Comparison of ENCODE assay signal across 26 mouse cellular contexts in the genomic region with DNA sequence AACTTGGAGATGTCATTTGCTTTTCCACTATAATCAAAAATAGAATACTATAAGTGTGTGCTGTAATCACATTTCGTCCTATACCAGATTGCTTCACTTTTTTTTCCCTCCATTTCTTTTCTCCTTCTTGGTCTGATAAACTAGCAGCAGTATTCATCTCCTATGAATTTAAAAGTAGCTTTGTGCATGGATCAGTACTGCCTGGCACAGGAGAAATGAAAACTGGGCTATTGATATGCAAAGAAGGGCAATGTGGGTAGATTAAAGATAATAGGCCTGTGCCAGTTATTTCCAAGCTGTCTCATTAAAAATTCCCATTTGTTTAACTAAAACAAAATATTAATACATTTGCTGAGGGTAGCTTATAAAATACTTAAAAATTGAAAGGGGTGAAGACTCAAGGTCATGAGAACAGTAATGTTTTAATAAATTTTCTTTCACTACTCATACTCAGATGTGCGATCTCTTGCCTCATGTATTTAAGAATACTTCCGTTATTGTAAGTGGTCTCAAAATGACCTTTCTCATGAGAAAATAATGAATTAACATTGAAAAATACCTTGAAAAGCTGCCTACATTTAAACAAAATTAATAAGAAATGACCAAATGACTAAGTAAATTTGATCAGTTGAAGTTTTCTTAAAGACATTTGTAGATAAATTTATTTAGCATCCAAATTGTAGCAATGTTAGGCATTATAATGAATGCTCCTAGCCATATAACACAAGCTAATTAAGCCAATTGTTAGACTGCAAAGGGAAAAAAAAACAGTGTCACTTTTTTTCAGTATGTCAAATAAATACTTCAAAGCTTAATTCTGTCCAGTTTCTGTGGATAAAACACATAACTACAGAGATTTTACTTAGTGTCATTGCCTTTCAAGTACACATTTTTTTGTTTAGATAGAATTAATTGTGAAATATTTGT.
DNase-seq lines count a peak whose midpoint lies in the region; ATAC-seq and TF ChIP-seq lines count a peak whose summit lies in the region.
"Had no signal": no experiment of that assay in that cellular context is flagged by ENCODE, and none has a peak within 500 bp of the region (broad histone marks: within the 10 kb centered on the region; RNA-seq: fewer than 3 reads in every experiment).

No protein-coding gene starts in this region.

- H3K4me2 ChIP-seq in forebrain, embryonic 12.5 days, result no peak overlapping the region
- no peak overlapping the region for H3K4me2 ChIP-seq in forebrain, postnatal 0 days (ENCODE audit: low read depth)
- no peak overlapping the region for H3K4me2 ChIP-seq in midbrain, embryonic 12.5 days (replicated peaks)
- H3K4me2 ChIP-seq in midbrain, embryonic 13.5 days (replicated peaks), result no peak overlapping the region
- H3K4me2 ChIP-seq: heart, embryonic 13.5 days; hindbrain, embryonic 15.5 days; liver, embryonic 13.5 days had no signal

- H3K9me3 ChIP-seq in forebrain, embryonic 12.5 days, result no peaks in the 10 kb centered on the region
- H3K9me3 ChIP-seq in forebrain, postnatal 0 days (ENCODE audit: low read length), result no peaks in the 10 kb centered on the region
- no peaks in the 10 kb centered on the region for H3K9me3 ChIP-seq in midbrain, embryonic 12.5 days
- H3K9me3 ChIP-seq in midbrain, embryonic 10.5 days (replicated peaks), result no peaks in the 10 kb centered on the region
- no peaks in the 10 kb centered on the region for H3K9me3 ChIP-seq in midbrain, embryonic 13.5 days
- H3K9me3 ChIP-seq: heart, embryonic 13.5 days; hindbrain, embryonic 15.5 days; liver, embryonic 13.5 days had no signal

- H3K27ac ChIP-seq in forebrain, embryonic 12.5 days, result no peak overlapping the region
- no peak overlapping the region for H3K27ac ChIP-seq in forebrain, postnatal 0 days (ENCODE audit: low read depth, low read length)
- H3K27ac ChIP-seq in midbrain, embryonic 12.5 days (replicated peaks), result no peak overlapping the region
- H3K27ac ChIP-seq in midbrain, embryonic 10.5 days (replicated peaks), result no peak overlapping the region
- no peak overlapping the region for H3K27ac ChIP-seq in midbrain, embryonic 13.5 days
- H3K27ac ChIP-seq: heart, adult 2 months; heart, embryonic 13.5 days; hindbrain, embryonic 15.5 days; liver, embryonic 13.5 days had no signal

- ATAC-seq in forebrain, embryonic 12.5 days (ENCODE audit: low FRiP score), result peak; percentile 87
- no peak for ATAC-seq in forebrain, postnatal 0 days
- peak; percentile 86 for ATAC-seq in midbrain, embryonic 12.5 days (ENCODE audit: low FRiP score, low read depth)
- ATAC-seq in midbrain, embryonic 13.5 days, result peak; percentile 90
- ATAC-seq: lung, postnatal 0 days had no signal

- no peak overlapping the region for H3K4me3 ChIP-seq in forebrain, embryonic 12.5 days (replicated peaks)
- H3K4me3 ChIP-seq in forebrain, postnatal 0 days (ENCODE audit: low read depth, low read length), result no peak overlapping the region
- H3K4me3 ChIP-seq in midbrain, embryonic 12.5 days, result no peak overlapping the region
- no peak overlapping the region for H3K4me3 ChIP-seq in midbrain, embryonic 10.5 days
- H3K4me3 ChIP-seq in midbrain, embryonic 13.5 days (replicated peaks), result no peak overlapping the region
- H3K4me3 ChIP-seq: heart, adult 2 months; heart, embryonic 13.5 days; hindbrain, embryonic 15.5 days; liver, embryonic 13.5 days; megakaryocyte, embryonic 14.5 days had no signal

- no peak for DNase-seq in forebrain, postnatal 0 days
- no peak for DNase-seq in midbrain, embryonic 10.5 days (ENCODE audit: low spot score)
- DNase-seq in liver, result no peak
- DNase-seq in cerebellum, postnatal 14 days, result no peak
- DNase-seq: adrenal gland, adult 8-10 months; cerebellum, adult 8-10 months; cerebellum, postnatal 36 days; heart, adult 2 months; heart, postnatal 14 days; kidney, adult 2 months; layer of hippocampus, postnatal 36 days; left cerebral cortex, postnatal 4 days; liver, embryonic 13.5 days; lung, adult 18-20 months; lung, postnatal 4 days; right cerebral cortex, adult 18-20 months; spleen, adult 18-20 months; thymus, postnatal 14 days had no signal

- H3K4me1 ChIP-seq in forebrain, embryonic 12.5 days, result 0 out of 2 replicates have a peak, but pooled peaks cover 3% of the 10 kb centered on the region
- no peaks in the 10 kb centered on the region for H3K4me1 ChIP-seq in forebrain, postnatal 0 days (ENCODE audit: insufficient read depth)
- no peaks in the 10 kb centered on the region; the same call in 1 of the 2 replicates for H3K4me1 ChIP-seq in midbrain, embryonic 12.5 days
- H3K4me1 ChIP-seq in midbrain, embryonic 10.5 days, result no peaks in the 10 kb centered on the region
- no peaks in the 10 kb centered on the region for H3K4me1 ChIP-seq in midbrain, embryonic 13.5 days (replicated peaks)
- H3K4me1 ChIP-seq: heart, embryonic 13.5 days; hindbrain, embryonic 15.5 days; liver, embryonic 13.5 days; megakaryocyte, embryonic 14.5 days had no signal

- WGBS in forebrain, embryonic 12.5 days, result 20% methylated on average over 3 of the region's 3 CpGs
- 19% methylated on average over 3 of the region's 3 CpGs for WGBS in forebrain, postnatal 0 days
- WGBS in midbrain, embryonic 12.5 days, result 38% methylated on average over 3 of the region's 3 CpGs
- WGBS in midbrain, embryonic 10.5 days, result 89% methylated on average over 3 of the region's 3 CpGs
- 21% methylated on average over 3 of the region's 3 CpGs for WGBS in midbrain, embryonic 13.5 days

- H3K27me3 ChIP-seq in forebrain, embryonic 12.5 days, result no peaks in the 10 kb centered on the region
- H3K27me3 ChIP-seq in forebrain, postnatal 0 days (ENCODE audit: insufficient read depth, low read length), result no peaks in the 10 kb centered on the region
- H3K27me3 ChIP-seq in midbrain, embryonic 12.5 days, result no peaks in the 10 kb centered on the region
- no peaks in the 10 kb centered on the region for H3K27me3 ChIP-seq in midbrain, embryonic 10.5 days (ENCODE audit: low read depth, poor library complexity, severe bottlenecking)
- no peaks in the 10 kb centered on the region for H3K27me3 ChIP-seq in midbrain, embryonic 13.5 days
- H3K27me3 ChIP-seq: heart, embryonic 13.5 days; hindbrain, embryonic 15.5 days; liver, embryonic 13.5 days; megakaryocyte, embryonic 14.5 days had no signal

- no peak overlapping the region for H3K9ac ChIP-seq in forebrain, embryonic 12.5 days
- no peak overlapping the region for H3K9ac ChIP-seq in forebrain, postnatal 0 days
- no peak overlapping the region for H3K9ac ChIP-seq in midbrain, embryonic 12.5 days (replicated peaks)
- H3K9ac ChIP-seq in midbrain, embryonic 13.5 days (replicated peaks), result no peak overlapping the region
- H3K9ac ChIP-seq: heart, embryonic 13.5 days; hindbrain, embryonic 15.5 days; liver, embryonic 13.5 days had no signal

- H3K36me3 ChIP-seq in forebrain, embryonic 12.5 days (replicated peaks), result no peaks in the 10 kb centered on the region
- H3K36me3 ChIP-seq in forebrain, postnatal 0 days (ENCODE audit: insufficient read depth), result no peaks in the 10 kb centered on the region
- H3K36me3 ChIP-seq in midbrain, embryonic 12.5 days, result no peaks in the 10 kb centered on the region
- H3K36me3 ChIP-seq in midbrain, embryonic 10.5 days, result no peaks in the 10 kb centered on the region
- H3K36me3 ChIP-seq in midbrain, embryonic 13.5 days, result no peaks in the 10 kb centered on the region
- H3K36me3 ChIP-seq: G1E; heart, embryonic 13.5 days; hindbrain, embryonic 15.5 days; liver, embryonic 13.5 days had no signal

- TF ChIP-seq CTCF in forebrain, postnatal 0 days (IDR thresholded peaks at IDR 0.05; ENCODE audit: low read depth), result no peak
